Mouse (Mus musculus) adipocyte (in vitro differentiated cells): ENCODE data around the gene Myh6.
"Not testable (repeated sequence)": the region's sequence is repeated elsewhere in the genome, so short reads cannot be mapped to it uniquely, and the experiment has no call there.

ENCODE experiments used
- DNase-seq: peaks from one replicate; pipeline ENCODE4 v3.0.0-alpha.2; 2016; ENCODE audit warnings: low spot score

Gene Myh6

GRCm38 (mm10) chr14:54958503-54958902 is 8.2 kb downstream of the Myh6 start:
- no peak for DNase-seq

DNA sequence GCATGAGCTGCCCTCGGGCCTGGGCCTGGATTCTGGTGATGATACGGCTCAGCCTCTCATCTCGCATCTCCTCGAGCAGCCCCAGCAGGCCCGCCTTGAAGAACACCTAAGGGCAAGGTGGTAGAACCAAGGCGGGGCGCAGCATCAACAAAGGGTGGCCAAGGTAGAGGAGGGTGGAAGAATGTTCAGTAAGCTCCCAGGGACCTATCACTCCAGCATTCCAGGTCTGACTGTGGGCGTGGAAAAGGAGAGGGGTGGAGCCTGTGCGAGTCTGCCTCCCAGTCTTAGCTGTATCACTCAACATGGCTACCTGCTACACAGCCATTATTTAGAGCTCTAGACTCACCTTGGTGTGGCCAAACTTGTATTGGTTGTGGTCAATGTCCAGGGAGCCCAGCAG is 10.2 kb downstream of the Myh6 start:
- DNase-seq: no peak

DNA sequence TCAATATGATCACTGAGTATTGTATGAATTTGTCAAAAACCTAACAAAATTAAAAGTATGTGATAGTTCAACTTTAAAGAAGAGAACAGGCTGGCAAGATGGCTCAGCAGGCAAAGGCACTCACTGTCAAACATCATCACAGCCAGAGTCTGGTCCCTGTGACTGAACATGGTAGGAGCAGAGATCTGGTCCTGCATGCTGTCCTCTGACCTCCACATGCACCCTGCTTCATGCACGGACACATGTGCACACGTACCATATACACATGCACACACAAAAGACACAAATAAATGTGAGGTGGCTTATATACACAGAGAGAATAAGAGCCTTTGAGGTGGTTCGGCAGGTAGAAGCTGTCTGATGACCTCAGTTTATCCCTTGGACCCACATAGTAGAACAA is 11.2 kb downstream of the Myh6 start:
- DNase-seq: no peak

- no peak for DNase-seq
Measured at GRCm38 (mm10) chr14:54954474-54954873, 12.3 kb downstream of the Myh6 start.

DNA sequence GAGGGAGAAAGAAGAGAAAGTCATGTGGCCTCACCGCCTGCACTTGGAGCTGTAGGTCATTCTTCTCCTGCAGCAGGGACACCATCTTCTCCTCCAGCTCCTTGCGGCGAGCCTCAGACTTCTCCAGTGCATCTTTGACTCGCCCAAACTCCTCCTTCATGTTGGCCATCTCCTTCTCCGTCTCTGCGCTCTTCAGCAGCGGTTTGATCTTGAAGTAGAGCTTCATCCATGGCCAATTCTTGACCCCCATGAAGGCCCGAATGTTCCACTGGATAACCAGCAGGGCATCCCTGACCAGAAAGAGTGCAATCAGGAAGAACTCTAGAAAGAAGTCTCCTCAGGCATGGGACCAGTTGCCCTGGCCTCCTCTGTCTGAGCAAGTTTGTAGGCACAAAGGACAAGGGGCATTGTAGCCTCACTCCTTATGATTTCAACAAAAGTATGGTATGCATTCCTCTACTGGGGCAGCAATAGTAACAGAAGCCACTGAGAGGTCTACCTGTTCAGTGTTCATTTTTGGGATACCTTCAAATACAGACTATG is 13.0 kb downstream of the Myh6 start:
- DNase-seq: no peak

GRCm38 (mm10) chr14:54951587-54951986 is 15.1 kb downstream of the Myh6 start:
- DNase-seq: no peak

DNA sequence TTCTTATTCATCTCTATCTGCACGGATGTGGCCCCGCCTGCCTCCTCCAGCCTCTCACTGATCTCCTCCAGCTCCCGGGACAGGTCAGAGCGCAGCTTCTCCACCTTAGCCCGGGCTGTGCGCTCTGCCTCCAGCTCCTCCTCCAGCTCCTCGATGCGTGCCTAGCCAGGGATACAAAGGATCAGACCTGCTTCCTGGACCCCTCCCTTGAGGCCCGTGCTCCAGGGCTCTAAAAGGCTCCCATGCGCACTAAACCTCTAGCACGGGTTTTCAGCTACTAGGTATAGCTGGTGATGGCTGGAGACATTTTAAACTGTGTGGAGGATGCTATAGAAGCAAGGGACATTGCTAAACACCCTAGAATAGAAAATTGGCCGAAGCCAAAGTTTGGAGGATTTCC is 16.2 kb downstream of the Myh6 start:
- DNase-seq: no peak

- DNase-seq: no peak
Measured at GRCm38 (mm10) chr14:54948781-54949180, 17.9 kb downstream of the Myh6 start.

- DNase-seq: not testable (repeated sequence)
Measured at GRCm38 (mm10) chr14:54947008-54947407, 19.7 kb downstream of the Myh6 start.

GRCm38 (mm10) chr14:54945975-54946704 is 20.6 kb downstream of the Myh6 start:
- DNase-seq: no peak

- no peak for DNase-seq
Measured at GRCm38 (mm10) chr14:54944939-54945338, 21.8 kb downstream of the Myh6 start.

DNA sequence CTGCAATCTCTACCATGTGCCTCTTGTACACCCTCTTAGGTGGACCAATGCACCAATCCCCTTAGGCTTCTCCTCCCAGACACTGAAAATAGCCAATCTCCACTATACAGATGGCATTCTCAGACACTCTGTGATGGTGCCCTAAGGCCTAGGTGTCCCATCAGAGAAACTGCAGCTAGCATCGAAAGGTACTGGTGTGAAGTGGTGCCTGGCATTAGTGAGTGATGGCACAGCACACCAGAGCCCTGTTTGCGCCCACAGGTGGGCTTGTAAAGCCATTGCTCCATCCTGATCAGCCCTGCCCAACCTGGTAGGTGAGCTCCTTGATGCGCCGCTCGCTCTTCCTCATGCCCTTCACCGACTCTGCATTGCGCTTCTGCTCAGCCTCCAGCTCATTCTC is 22.8 kb downstream of the Myh6 start:
- no peak for DNase-seq

GRCm38 (mm10) chr14:54942479-54942878 is 24.2 kb downstream of the Myh6 start:
- DNase-seq: no peak

DNA sequence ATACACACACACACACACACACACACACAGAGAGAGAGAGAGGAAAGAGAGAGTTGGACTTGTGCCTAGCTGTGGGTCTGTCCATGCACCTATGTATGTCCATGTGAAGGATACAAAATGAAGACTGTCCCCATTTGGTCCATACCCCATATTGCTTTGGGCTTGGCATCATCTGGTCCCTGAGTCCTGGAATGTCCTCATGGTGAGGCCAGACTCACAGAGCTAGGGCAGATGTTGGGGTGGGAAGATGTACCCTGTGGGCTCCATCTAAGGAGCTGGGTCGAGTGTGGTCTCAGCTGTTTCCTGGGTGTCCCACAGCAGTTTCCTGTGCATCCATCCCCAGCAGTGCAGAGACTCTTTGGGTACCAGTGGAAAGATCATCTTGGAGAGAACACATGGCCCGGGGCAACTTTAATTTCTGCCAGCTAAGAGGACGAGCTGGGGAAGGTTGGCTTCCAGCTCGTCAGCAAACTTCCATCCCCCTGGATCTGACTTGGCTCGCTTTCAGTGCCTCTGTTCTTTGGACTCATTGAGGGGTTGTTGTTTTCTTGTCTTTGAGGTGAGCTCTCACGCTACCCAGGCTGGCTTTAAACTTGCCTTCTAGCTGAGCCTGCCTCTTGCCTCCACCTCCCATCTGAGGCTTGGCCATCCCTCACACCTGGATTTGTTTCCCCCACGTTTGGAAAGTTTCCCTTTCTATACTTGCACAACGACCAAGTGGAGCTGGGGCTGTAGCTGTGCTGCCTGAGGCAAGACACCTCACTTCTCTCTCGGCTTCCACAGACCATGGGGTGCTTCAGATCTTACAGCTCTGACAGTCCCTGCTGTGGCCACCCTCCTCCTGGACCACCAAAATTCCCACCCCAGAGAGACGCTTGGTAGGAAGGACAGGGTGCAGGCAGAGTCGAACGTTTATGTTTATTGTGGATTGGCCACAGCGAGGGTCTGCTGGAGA is 25.4 kb downstream of the Myh6 start:
- no peak for DNase-seq

DNA sequence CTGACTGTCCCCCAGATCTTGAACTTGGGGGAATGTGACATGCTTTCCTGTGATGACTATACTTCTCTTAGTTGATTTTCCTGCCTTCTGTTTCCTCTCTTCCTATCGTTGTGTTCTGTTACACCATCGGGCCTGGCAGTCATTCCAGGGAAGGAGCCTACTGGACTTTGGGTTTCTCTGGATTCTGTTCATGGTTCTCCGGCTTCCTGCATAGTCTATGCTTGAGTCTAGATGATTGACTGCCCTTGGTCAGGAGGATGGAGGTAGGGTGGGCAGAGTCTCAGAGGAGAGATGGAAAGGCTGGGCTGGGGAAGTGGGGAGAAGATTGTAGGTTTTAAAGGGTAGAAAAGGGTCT is 26.6 kb downstream of the Myh6 start:
- no peak for DNase-seq

DNA sequence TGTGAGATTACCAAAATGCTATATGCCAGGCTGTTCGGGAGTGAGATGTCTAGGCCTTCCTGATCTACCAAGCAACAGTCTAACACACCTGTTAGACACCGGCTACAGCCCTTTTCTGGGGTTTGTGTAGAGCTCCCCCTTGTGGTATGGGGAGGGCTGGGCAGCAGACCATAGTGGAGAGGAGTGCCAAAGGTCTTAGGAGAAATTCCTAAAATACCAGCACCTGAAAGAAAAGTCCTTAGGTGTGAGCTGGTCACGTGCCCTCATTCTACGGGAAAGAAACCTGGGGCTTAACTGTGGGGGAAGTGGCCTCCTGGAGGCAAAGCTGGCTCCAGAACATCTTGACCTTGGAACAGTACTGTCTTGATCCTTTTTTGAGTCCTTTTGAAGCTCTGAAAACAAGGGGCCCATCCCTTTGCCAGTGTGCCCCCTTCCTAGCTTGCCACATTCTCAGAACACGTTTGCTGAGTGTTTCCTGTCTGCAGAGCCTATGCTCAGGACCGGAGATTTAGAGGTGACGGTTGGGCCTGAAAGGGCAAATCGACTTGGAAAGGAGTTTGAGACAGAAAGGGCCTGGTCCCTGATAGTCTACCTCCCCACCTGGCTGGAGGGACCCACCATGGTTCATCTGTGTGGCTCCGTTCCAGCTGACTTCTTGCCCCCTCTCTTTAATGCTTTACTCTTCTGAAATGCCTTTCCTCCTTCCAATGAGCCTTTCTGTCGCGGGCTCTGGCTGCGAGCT is 27.1 kb downstream of the Myh6 start:
- peak; percentile 54 for DNase-seq

DNA sequence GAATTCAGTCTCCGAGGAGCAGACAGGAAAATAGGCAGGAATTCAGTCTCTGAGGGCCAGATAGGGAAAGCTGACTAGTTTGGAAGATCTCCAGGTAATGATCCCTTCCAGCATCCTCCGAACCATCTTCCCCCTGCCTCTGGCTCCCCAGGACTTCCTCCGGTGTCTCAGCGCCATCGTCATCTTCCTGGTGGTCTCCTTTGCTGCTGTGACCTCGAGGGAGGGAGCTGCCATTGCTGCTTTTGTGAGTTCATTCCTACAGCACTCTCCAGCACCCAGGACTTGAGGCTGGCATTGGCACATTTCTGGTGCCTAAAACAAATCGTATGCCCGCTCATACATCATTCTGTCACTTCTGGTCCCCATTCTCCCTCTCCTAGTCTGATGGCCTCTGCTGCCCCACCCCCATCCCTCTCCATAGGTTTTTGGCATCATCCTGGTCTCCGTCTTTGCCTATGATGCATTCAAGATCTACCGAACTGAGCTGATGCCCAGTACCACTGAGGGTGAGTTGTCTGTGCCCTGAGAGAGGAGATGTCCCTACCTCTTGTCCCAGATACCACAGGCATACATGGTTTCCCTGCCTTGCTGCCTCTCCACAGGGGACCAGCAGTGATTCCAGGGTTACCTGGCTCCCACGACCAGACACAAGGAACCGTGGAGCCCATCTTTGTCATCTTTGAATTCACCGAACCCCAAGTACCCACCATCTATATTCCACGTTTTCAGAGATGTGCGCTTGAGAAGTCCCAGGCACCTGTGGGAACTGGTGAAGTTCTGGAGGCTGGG is 28.1 kb downstream of the Myh6 start:
- DNase-seq: no peak

- DNase-seq: no peak
Measured at GRCm38 (mm10) chr14:54937361-54938182, 29.2 kb downstream of the Myh6 start.

GRCm38 (mm10) chr14:54936831-54937160 is 29.9 kb downstream of the Myh6 start:
- DNase-seq: no peak

DNA sequence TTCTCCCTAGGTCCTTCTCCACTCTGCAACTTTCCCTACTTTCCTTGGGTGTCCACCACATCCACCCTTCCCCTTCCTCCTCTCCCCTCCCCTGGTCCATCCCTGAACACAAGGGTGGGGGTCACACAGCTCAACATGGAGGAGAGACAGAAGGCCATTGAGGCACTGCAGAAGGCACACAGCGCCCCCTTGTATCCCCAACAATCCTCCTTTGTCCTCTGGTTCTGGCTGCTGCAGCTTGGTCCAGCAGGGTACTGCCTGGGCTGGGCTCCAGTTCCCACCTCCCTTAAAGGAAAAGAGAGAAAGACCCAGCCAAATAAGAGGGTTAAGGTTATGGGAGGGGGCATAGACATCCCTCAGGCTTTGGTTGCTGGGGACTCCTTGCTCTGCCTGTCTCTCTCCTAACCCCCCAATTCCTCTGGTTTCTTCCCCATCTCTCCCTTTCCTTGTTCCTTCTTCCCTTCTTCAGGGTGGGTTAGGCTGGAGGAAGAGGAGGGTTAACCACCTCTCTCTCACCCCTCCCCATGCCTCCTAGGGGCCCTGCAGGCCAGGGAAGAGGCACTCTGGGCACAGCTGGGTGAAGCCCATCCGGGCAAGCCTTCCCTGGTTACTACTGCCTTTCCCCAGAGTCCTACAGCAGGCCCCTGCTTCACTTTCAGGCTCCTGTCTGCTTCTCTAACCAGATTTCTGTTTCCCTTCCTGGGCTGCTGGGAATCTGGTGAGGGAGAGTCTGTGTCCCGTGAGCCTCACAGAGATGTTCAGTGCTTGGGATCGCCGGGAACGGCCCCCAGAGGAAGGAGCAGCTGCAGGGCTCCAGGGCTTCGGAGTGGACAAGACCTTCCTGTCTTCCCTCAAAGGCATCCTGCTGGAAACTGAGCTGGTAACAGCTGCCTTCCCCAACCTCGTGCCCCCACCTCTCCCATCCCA is 30.6 kb downstream of the Myh6 start, which contains the start of gene Cmtm5:
Cmtm5 (plus strand) TSS at position 358 of the 927 bp plus-strand sequence.
- DNase-seq: no peak
